Mouse (Mus musculus): ENCODE results near the gene Tnfrsf8.
A peak's percentile ranks its signal among the peaks of the same experiment; 100 is the strongest.
"Not testable (repeated sequence)": the region's sequence is repeated elsewhere in the genome, so short reads cannot be mapped to it uniquely, and the experiment has no call there.

Tnfrsf8 gene

DNA sequence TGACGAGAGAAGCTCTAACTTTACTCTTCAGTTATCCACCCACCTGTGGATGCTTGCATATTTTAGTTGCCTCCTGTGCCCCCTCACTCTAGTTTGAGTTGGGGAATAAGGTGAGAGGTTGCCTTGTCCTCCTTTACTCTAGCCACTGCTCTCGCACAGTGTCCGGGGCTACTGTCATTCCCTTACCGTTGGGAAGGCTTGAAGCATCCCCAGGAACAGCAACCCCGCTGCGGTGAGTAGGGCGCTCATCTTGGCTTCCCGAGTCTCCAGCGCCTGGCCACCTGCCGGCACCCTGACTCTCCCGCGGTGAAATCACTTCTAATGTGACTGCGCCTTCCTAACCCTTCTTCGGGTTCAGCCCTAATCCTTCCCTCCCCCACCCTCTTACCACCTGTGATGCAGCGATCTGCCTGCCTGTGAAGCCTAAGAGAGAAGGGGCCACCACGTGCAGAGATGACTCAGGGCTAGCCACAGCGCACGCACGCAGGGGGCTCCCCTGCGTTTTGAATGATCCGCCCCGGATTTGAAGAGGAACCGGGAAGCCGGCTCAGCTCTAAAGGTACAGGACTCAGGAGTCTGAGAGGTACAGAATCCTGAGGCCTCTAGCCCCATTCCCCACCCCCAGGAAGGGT, at the start of gene Tnfrsf8:
TSS of gene Tnfrsf8 (minus strand) at position 329 of the 632 bp plus-strand sequence.
- DNase-seq (ENCODE audit: low spot score): no peak

- DNase-seq (ENCODE audit: low spot score): not testable (repeated sequence)
Observed at GRCm38 (mm10) chr4:145361635-145362034, 46.7 kb upstream of the Tnfrsf8 start.

- no peak for DNase-seq (ENCODE audit: low spot score)
Observed at GRCm38 (mm10) chr4:145361065-145361464, 46.1 kb upstream of the Tnfrsf8 start.

DNA sequence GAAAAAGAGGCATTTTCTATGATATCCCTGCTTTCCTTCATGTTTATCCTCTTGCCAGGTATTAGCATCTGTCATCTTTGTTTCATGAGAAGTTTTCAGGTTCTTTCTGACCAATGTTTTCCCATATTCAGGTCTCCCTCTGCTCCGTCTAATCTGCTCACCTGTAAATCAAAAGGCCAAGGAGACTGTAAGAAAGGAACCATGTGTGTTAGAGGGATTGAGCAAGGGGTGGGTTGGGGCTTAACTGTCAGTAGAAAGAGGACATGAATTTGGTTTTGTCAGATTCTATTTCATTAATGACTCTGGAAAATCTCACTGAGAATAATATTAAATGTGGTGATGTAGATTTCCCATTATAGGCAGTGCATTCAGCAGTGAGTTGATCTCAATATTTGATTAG, 45.6 kb upstream of the Tnfrsf8 start:
- no peak for DNase-seq (ENCODE audit: low spot score)

GRCm38 (mm10) chr4:145356234-145356633, 41.3 kb upstream of the Tnfrsf8 start:
- DNase-seq (ENCODE audit: low spot score): no peak

DNA sequence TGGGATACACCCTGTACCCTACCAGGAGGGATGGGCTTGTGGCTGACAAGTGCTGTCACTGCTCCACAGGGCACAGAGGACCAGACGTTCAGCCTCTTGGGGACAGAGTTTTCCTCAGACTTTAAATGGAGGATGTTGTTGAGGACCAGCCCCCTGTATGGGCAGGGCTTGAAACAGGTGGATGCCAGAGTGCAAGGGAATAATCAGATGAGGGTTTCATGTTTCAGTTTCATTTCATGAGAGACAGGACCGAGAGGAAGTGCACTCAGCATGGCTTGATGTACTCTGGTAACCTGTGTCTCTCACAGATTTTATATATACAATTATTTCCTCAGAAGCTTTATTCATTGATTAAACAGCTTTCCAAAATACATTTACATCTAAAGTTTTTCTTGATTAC, 38.9 kb upstream of the Tnfrsf8 start:
- DNase-seq (ENCODE audit: low spot score): no peak

DNA sequence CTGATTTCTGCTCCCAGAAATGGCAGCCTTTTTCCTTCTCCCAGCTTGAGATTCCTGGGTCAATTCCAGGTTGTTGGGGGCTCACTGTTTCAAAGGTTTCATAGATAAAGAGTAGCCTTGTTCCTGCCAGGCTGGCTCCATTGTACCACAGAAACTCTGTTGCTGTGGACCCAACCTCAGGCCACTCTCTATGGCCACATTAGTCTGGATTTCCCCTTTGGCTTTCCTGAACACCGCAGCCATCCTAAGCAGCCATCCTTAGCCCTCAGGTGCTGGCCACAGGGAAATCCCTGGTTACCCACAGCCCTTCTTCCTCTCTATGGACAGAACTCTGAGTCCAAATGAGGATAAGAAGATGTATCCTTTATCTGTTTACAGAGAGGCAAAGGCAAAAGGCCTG, 30.0 kb upstream of the Tnfrsf8 start:
- DNase-seq (ENCODE audit: low spot score): no peak

- no peak for DNase-seq (ENCODE audit: low spot score)
Observed at GRCm38 (mm10) chr4:145341879-145342809, 27.2 kb upstream of the Tnfrsf8 start.

- DNase-seq (ENCODE audit: low spot score): no peak
Observed at GRCm38 (mm10) chr4:145337906-145338858, 23.2 kb upstream of the Tnfrsf8 start.

DNA sequence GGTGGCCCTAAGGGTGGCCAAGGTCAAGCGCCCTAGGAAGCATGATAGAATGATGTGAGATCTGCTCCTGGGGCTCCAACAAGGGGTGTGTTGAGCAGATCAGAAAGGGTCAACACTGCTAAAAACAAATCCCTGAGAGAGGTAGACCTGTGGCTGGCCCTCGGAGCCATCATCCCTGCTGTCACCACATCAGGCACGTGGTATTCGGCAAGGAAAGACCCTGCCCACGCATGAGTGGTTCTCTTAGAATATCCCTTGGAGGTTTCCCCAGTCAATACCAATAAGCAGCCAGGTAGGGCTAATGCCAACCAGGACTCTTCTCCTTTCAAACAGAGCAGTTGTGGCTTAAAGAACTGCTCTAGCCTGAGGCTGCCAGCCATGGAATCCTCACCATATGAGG, 21.6 kb upstream of the Tnfrsf8 start:
- no peak for DNase-seq (ENCODE audit: low spot score)

GRCm38 (mm10) chr4:145336019-145336418, 21.1 kb upstream of the Tnfrsf8 start:
- DNase-seq (ENCODE audit: low spot score): no peak

DNA sequence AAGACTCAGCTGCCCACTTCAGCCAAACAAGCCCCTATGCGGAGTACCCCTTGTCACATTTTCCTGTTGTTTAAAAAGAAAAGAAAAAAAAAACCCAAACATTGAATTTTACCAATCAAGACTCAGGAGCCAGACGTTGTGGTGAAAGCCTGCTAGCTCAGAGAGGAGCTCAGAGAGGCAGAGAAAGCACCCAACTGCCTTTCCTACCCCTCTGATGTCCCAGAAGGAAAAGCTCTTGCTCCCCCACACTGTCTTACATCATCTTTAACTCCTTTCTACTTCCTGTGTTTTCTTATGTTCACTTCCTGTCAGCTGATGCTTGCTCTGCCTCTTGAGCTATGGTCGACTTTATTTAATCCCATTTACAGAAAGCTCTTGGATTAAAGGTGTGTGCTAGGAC, 8.7 kb upstream of the Tnfrsf8 start:
- DNase-seq (ENCODE audit: low spot score): no peak

DNA sequence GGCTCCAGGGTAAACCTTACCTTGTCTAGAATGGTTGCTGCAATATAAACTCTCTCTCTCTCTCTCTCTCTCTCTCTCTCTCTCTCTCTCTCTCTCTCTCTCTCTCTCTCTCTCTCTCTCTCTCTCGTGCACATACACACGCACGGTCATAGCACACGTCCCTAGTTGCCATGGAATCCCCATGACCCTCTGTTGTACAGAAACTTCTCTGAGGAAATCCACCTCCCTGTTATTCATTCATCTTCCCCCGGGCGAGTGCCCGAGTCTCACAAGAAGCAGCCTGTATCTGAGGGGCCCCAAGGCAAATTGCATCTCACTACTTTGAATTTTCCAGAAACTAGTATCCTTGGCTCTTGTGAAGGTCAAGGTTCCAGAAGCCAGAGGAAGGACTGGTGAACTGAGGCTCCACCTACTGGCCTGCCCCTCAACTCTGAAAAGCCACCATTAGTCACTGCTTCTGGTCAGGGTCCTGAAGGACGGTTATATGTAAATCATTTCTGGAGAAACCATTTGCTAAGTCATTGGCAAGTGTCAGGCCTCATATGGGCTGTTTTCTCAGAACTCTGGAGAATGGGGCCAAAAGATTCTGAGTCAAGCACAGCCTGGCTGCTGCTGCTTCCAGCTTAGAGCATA, 8.1 kb upstream of the Tnfrsf8 start:
- no peak for DNase-seq (ENCODE audit: low spot score)

- DNase-seq (ENCODE audit: low spot score): no peak
Observed at GRCm38 (mm10) chr4:145322211-145322610, 7.2 kb upstream of the Tnfrsf8 start.

GRCm38 (mm10) chr4:145320624-145321023, 5.7 kb upstream of the Tnfrsf8 start:
- no peak for DNase-seq (ENCODE audit: low spot score)

DNA sequence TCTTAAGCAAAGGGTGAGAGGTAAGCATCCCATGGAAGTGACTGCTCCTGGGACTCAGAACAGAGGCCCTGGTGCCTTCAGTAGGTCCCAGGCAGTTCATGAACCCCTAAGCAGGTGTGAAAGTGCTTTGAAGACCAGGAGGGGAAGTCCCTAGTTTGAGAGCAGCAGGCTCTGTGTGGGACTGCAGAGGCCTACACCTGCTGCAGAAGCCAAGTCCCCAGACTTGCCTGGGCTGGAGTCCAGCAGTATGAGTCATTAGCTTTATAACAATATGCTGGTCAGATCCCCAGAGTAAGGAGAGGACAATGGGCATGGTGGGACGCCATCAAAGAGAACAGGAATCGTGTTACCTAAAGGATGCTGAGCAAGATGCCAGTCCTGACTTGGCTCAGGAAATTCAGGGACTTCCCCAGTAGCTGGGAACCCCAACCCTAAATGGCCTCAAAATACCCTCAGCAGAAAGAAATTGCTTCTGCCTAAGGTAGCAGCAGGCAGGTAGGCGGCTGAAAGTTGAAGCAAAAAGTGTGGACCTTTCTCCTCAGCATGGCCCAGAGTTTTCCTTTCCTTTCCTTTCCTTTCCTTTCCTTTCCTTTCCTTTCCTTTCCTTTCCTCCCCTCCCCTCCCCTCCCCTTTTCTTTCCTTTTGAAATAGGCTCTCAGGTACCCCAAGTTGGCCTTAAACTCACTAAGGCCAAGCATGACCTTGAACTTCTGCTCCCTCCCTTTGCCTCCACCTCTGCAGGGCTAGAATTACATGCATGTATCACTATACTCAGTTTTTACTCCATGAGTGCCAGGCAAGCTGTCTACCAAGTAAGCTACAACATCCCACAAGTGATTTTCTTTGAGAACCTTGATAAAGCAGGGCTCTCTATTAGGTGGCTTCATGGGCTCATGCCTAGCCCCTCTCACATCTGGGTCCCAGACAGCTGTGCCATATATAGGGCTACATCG, 4.6 kb upstream of the Tnfrsf8 start:
- DNase-seq (ENCODE audit: low spot score): peak; percentile 22

DNA sequence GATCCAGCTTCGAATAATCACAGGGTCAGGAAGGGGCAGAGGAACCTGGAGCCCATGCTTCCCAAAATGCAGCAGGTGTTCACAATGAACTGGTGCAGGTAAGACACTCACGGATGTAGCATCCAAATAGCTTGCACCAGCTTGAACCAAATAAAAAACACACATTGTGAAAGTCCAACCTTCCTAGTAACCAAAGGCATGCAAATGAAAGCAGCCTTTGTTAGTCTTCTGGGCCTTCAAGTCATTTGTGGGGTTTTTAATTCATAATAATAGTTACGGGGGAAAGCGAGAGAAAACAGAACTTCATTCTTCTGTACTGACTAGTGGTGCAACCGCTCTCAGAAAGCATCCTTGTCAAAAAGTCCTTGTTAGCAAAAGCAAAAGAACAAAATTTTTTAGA, 1.7 kb upstream of the Tnfrsf8 start:
- no peak for DNase-seq (ENCODE audit: low spot score)

- no peak for DNase-seq (ENCODE audit: low spot score)
Observed at GRCm38 (mm10) chr4:145313966-145314365, 998 bp downstream of the Tnfrsf8 start.

DNA sequence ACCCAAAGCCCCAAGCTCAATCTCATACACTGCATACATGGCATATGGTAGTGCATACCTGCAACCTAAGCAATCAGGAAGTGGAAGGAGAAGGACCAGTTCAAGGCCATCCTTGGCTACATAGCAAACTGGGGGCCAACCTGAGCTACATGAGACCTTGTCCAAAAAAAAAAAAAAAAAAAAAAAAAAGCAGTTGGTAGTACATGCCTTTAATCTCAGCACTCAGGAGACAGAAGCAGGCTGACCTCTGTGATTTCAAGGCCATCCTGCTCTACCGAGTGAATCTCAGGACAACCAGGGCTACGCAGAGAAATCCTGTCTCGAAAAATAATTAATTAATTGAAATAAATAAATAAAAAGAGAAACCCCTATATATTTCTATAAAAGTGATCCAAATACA, 1.7 kb downstream of the Tnfrsf8 start:
- no peak for DNase-seq (ENCODE audit: low spot score)

- no peak for DNase-seq (ENCODE audit: low spot score)
Observed at GRCm38 (mm10) chr4:145312530-145312929, 2.4 kb downstream of the Tnfrsf8 start.

DNA sequence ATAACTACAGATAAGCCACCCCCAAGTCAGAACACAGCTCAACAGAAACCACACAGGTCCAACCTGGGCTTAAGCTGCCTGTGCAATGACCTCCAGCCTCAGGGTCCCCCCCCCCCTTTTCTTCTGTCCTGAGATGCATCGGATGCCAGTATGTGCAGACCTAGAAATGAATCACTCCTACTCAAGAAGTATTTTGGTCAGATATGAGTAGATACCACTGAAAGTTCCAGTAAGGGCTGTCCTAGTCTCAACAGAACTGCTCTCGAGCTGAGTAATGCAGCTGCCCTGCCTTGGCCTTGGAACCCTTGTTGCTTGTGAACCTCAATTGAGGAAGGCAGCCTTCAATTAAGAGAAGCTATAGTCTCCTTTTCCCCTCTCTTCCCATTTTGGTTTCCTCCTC, 4.1 kb downstream of the Tnfrsf8 start:
- no peak for DNase-seq (ENCODE audit: low spot score)
